Mouse (Mus musculus) heart, postnatal 0 days (tissue): ENCODE data around the gene Smarca2.

Experiments used
- CTCF ChIP-seq: IDR thresholded peaks from 2 replicates; pipeline ENCODE4 v1.5.1; 2016; ENCODE audit warnings: antibody characterized with exemption, control low read depth, low read depth
- EP300 ChIP-seq: IDR thresholded peaks from 2 replicates; pipeline ENCODE4 v1.6.1; 2016; ENCODE audit warnings: antibody characterized with exemption, low read depth

DNA sequence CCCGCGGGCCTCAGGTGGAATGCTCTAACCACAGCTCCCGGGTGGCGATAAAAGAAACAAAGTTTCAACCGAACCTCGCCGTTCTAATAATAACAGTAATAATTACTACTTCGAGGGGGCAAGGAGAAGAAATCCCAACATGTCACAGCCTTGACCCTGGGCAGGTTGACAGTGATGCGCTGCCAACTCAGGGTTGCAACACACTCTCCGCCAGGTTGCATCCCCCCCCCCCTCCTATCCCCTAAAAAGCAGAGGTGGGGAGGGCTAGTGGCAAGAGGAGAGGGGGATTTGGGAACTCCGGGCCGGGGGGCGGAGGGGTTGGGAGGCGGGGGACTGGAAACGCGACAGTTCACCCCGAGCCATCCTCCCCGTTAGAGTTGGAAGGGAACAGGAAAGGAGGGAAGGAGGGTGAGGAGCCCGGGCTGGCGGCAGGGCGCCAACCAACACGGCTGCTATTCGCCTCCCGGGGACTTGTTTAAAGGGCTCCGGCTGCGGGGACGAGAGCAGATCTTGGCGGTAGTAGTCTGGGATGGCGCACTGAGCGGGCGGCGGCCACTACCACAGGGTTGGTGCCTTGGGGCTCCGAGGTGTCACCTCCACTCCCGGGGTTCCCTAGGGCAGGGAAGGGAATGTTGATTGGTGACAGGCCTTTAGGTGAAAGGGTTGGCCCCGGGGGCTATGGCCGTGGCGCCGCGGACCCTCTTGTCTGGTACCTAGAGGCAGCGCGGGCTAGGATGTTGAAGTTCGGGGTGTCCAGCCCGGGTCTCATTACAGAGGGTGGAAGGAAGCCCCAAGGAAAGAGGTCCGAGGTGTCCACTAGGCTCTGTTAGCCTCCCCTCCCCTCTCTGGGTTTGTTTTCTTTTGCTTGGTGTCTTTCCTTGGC, 829 bp downstream of the Smarca2 start:
- TF ChIP-seq CTCF (no peak), EP300 (no peak)
